Mouse (Mus musculus) limb, embryonic 12.5 days (tissue): Measurements from ENCODE around the gene 9930021J03Rik. TPM values are rescaled to one million over a fixed set of nuclear protein-coding genes. Genes with fewer than 3 reads are reported as not detected.

Source experiments
- ATAC-seq: fragments of 200-750 bp; cut with Nextera tagmentation; 2 replicates; pipeline ENCODE4 v1.8.0; 2017; ENCODE audit warnings: low read depth, moderate TSS enrichment; ENCODE audit not compliant: insufficient number of reproducible peaks, insufficient read depth, low FRiP score, low TSS enrichment
- H3K27ac ChIP-seq: fragments of 300-500 bp; sonication (generic); 2 replicates; pipeline ENCODE4 v1.5.1; 2016; ENCODE audit warnings: mild to moderate bottlenecking, moderate library complexity
- H3K27me3 ChIP-seq: fragments of 300-500 bp; sonication (generic); 2 replicates; pipeline ENCODE4 v1.6.1; 2016; ENCODE audit warnings: mild to moderate bottlenecking, moderate library complexity
- H3K36me3 ChIP-seq: fragments of 300-500 bp; sonication (generic); 2 replicates; pipeline ENCODE4 v1.6.1; 2016; ENCODE audit warnings: mild to moderate bottlenecking, moderate library complexity
- H3K4me1 ChIP-seq: fragments of 300-500 bp; sonication (generic); replicated peaks from 2 replicates; pipeline ENCODE4 v1.6.1; 2016
- H3K4me2 ChIP-seq: fragments of 300-500 bp; sonication (generic); 2 replicates; pipeline ENCODE4 v1.6.1; 2016; ENCODE audit warnings: mild to moderate bottlenecking, moderate library complexity
- H3K4me3 ChIP-seq: fragments of 300-500 bp; sonication (generic); replicated peaks from 2 replicates; pipeline ENCODE4 v1.5.1; 2016; ENCODE audit warnings: mild to moderate bottlenecking
- H3K9ac ChIP-seq: fragments of 300-500 bp; sonication (generic); replicated peaks from 2 replicates; pipeline ENCODE4 v1.6.1; 2016; ENCODE audit warnings: mild to moderate bottlenecking, moderate library complexity
- H3K9me3 ChIP-seq: fragments of 300-500 bp; sonication (generic); 2 replicates; pipeline ENCODE4 v1.6.1; 2016; ENCODE audit warnings: mild to moderate bottlenecking, moderate library complexity
- WGBS: fragments of 180-500 bp; shearing (Covaris S2); methylation state at CpG from one replicate; pipeline ENCODE4 v1.1.7; 2016; 5-methylcytosine and 5-hydroxymethylcytosine counted together
- polyA plus RNA-seq: library from polyadenylated mRNA; unstranded; fragments of >200 nt; fragmentation: Nextera tagmentation; extraction: Ambion mirVana; gene quantifications from 2 replicates; pipeline ENCODE4 v1.2.1, GENCODE M21; 2016

The 9930021J03Rik gene
- polyA plus RNA-seq, 1 experiment from 2014 or later = 6.9 TPM

DNA sequence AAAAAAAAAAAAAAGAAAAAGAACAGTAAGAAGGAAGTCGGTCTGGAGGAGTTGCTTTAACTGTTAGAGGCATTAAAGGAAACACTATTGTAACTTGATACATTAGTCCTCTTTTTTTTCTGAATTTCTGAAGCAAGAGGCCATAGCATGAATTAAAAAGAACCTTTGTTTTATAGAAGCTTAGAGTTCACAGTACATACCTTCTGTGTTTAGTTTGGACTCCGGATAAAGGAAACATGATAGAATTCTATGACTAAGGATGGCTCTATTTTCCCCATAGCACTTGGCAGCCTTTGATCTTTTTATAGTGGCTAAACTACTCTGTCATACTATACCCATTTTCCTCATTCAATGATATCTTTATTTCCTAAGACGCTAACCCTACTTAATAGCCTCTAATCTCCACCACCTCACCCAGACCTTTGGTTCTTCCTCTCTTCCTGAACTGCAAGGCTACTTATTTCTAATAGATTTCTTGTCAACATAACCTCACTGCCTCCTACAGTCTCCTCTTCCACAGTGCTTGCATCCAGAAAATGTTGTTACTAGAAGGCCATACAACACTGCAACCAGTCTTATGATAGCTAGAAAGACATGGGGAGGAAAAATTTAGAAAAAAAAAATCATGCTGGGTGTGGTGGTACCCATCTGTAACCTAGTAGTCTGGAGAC is 29.7 kb upstream of the 9930021J03Rik start:
- H3K27me3 ChIP-seq = no peaks in the 10 kb centered on the region
- H3K4me1 ChIP-seq = no peaks in the 10 kb centered on the region; the same call in 1 of the 2 replicates
- no peak overlapping the region for H3K9ac ChIP-seq
- 55% methylated on average over 3 of the region's 3 CpGs for WGBS
- H3K9me3 ChIP-seq = no peaks in the 10 kb centered on the region
- ATAC-seq = no peak
- no peaks in the 10 kb centered on the region for H3K36me3 ChIP-seq
- no peak overlapping the region for H3K27ac ChIP-seq
- H3K4me2 ChIP-seq = no peak overlapping the region
- no peak overlapping the region for H3K4me3 ChIP-seq

DNA sequence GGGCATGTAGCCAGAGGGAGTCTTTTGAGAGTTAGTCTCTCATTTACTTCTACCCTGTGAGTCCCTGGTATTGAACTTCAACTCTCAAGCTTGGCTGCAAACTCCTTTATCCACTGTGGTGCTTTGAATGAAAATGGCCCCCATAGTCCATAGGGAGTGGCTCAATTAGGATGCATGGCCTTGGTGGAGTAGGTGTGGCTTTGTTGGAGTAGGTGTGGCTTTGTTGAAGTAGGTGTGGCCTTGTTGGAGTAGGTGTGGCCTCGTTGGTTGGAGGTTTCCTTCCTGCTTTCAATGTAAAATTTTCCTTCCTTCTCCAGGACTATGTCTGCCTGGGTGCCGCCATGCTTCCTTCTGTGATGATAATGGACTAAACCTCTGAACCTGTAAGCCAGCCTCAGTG is 25.1 kb upstream of the 9930021J03Rik start:
- WGBS = 77% methylated on average over 2 of the region's 2 CpGs
- Histone ChIP-seq H3K4me3 (no peak overlapping the region), H3K9ac (no peak overlapping the region)

DNA sequence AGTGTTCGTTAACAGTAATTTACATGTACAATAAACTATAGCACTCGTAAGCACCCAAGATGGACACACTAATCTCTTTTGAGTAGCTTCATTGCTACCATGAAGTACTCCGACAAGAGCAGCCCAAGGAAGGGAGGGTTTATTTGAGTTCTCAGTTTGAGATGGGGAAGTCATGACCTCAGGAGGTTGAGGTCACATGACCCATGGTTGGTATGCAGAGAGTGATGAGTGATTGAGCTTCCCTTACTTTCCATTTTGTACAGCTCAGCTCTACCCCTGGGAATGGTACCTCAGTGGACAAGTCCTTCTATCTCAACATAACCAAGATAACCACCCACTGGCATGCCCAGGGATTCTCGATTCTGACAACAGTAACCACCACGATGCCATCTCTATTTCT is 22.8 kb upstream of the 9930021J03Rik start:
- H3K27ac ChIP-seq = no peak overlapping the region
- no peak overlapping the region for H3K4me2 ChIP-seq
- no peak overlapping the region for H3K4me3 ChIP-seq
- WGBS = 84% methylated on average over 5 of the region's 5 CpGs
- ATAC-seq = no peak
- no peak overlapping the region for H3K9ac ChIP-seq
- no peaks in the 10 kb centered on the region for H3K36me3 ChIP-seq
- H3K9me3 ChIP-seq = no peaks in the 10 kb centered on the region
- H3K27me3 ChIP-seq = no peaks in the 10 kb centered on the region
- no peaks in the 10 kb centered on the region for H3K4me1 ChIP-seq

More for the DNA sequence above, 25.1 kb upstream of the 9930021J03Rik start:
- H3K27me3 ChIP-seq = no peaks in the 10 kb centered on the region
- no peak overlapping the region for H3K27ac ChIP-seq
- H3K4me1 ChIP-seq = no peaks in the 10 kb centered on the region; the same call in 1 of the 2 replicates
- H3K4me2 ChIP-seq = no peak overlapping the region
- no peaks in the 10 kb centered on the region for H3K36me3 ChIP-seq
- H3K9me3 ChIP-seq = no peaks in the 10 kb centered on the region
- ATAC-seq = no peak

DNA sequence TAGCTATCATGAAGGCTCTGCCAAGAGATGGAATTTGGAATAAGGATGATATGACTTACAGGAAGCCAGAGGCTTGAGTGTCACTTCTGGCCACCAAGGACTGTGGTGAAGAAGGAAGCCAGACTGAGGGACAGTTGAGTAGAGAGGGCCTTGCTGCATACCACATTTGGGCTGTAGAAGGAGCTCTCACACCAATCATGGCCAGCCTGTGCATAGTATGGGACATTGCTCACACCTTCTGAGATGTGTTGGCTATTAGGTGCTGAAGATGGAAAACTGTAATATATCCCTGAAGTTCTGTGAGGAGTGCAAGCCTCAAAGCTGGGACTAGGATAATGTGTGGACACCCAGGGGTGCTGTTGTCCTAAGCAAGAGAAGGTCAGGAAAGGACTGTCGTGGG is 20.9 kb upstream of the 9930021J03Rik start:
- Histone ChIP-seq H3K9me3 (no peaks in the 10 kb centered on the region), H3K27ac (no peak overlapping the region), H3K9ac (no peak overlapping the region), H3K4me3 (no peak overlapping the region), H3K36me3 (no peaks in the 10 kb centered on the region), H3K27me3 (no peaks in the 10 kb centered on the region), H3K4me1 (no peaks in the 10 kb centered on the region), H3K4me2 (no peak overlapping the region)
- no peak for ATAC-seq
- WGBS = 84% methylated on average over 1 of the region's 1 CpGs

DNA sequence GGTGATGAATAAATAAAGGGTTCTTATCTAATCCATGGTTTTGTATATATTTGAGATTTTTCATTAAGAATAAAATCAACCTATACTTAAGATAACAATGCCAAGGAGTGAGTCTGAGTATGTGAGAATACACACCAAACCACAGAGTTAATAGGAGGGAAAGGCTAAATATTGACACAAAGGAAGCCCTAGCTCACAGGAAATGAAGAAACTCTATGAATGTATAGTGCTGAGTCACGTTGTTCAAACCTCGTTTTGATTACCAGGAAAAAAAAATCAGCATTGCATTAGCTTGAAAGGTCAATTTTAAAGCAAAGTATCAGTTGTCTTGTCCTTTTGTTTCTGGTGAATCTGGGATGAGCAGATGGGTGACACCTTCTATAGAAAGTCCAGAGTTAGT is 19.2 kb upstream of the 9930021J03Rik start:
- Histone ChIP-seq H3K27me3 (no peaks in the 10 kb centered on the region), H3K9me3 (no peaks in the 10 kb centered on the region), H3K4me2 (no peak overlapping the region), H3K36me3 (no peaks in the 10 kb centered on the region), H3K9ac (no peak overlapping the region), H3K4me3 (no peak overlapping the region), H3K4me1 (no peaks in the 10 kb centered on the region), H3K27ac (no peak overlapping the region)
- WGBS = 67% methylated on average over 2 of the region's 2 CpGs
- no peak for ATAC-seq

DNA sequence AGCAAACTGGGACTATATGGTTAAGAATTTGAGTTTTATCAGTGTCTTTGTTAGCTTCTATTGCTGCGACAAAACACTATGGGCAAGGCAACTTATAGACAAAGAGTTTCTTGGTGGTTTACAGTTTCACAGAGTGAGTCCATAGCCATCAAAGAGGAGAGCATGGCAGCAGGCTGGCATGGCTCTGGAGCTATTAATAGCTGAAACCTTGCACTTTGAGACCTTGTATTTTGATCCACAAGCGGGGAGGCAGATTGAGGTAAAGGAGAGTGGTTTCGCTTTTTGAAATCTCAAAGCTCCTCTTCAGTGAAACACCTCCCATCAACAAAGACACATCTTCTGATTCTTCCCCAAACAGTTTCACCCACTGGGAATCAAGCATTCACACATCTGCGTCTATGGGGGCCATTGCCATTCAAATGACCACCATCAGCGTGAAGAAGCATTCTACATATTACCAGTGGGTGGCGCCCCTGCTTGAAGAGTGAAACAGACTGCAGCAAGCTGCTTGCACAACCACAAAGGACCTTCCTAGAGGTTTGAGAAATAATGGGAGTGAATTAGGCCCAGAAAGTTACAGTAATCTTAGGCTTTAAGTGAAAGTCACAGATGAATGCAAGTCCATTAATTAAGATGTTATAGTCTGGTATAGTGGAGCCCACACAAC is 18.4 kb upstream of the 9930021J03Rik start:
- no peak for ATAC-seq
- Histone ChIP-seq H3K4me1 (no peaks in the 10 kb centered on the region), H3K4me2 (no peak overlapping the region), H3K36me3 (no peaks in the 10 kb centered on the region), H3K27me3 (no peaks in the 10 kb centered on the region), H3K27ac (no peak overlapping the region), H3K9me3 (no peaks in the 10 kb centered on the region), H3K9ac (no peak overlapping the region), H3K4me3 (no peak overlapping the region)
- WGBS = 50% methylated on average over 6 of the region's 6 CpGs

DNA sequence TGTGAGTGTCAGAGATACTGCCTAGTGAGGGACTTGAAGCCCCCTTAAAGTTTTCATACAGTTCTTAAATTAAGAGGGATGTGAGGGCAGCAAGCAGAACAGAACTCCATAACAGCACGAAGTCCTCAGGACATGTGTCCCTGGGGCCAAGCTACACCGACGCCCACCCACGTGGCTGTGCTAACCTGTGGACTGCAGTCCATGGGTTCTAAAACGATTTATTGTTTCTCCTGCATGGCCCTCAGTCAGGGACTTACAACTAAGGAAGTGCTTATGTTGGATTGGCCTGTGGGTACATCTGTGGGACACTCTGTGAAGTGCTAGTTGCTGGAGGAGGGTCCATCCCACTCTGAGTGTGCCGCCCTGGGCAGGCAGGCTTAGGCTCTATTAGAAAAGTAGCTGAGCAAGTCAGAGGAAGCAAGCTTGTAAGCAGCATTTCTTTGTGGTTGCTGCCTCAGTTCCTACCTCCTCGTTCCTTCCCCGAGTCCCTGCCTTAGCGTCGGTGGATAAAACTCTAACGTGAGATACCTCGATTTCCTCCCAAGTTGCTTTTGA is 17.7 kb upstream of the 9930021J03Rik start:
- Histone ChIP-seq H3K4me1 (no peaks in the 10 kb centered on the region), H3K4me3 (no peak overlapping the region), H3K36me3 (no peaks in the 10 kb centered on the region), H3K9me3 (no peaks in the 10 kb centered on the region), H3K4me2 (no peak overlapping the region), H3K27me3 (no peaks in the 10 kb centered on the region), H3K27ac (no peak overlapping the region), H3K9ac (no peak overlapping the region)
- no peak for ATAC-seq
- 58% methylated on average over 12 of the region's 12 CpGs for WGBS

DNA sequence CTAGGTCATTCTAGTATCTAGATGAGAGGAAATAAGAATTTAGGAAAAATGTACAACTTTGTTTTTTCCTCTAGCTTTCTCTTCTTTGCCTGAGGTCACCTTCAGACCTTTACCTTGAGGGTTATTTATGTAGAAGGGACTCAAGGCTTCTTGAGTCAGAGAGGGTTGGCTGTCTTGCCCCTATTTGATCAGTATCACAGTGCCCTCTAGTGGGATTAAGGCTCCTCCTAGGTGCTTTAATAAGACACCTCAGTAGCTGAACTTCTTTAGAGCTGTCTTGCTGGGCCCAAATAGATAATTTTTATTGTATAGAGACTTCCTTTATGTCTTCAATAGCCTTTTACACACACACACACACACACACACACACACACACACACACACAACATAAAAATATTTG is 15.2 kb upstream of the 9930021J03Rik start:
- no peaks in the 10 kb centered on the region for H3K36me3 ChIP-seq

DNA sequence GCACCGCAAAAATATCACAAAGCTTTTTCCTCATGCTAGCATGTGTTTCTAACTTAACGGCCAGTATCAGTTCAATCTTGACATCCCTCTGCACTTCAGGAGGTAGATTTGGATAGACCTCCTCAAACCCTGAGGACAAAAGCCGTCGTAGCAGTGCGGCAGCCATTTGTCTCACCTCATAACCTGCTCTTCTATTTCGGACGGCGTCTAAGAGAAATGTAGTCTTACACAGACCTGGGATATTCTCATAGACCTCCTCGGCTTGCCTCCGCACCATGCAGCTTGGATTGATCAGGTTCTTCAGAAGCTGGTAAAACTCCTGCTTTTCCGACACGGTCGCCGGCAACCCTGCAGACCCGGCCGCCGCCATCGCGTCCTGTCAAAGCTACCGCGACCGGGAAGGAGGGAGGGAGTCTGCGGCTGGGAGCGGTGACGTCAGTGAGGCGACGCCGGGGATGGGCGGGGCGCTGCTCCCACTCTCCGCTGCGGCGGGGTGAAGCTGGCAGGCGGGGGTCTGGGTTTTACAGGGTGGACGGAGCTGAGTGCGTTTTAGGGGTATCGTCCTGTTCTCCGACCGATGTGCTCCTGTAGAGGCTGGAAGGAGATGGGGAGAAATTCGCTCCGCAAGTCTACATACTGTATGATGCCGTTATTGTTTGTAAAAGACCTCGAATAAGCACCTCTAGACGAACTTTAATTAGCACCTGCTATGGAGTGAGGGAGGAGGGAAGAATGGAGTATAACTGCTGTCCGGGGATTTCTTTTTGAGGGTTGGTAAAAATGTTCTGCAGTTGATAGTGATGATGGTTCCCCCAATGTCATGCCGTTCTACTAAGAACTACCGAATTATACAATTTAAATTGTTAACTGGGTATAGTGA is 7.0 kb upstream of the 9930021J03Rik start, which contains the start of gene Ranbp6:
Ranbp6 (minus strand) TSS at position 394 of the 880 bp plus-strand sequence.
- H3K27ac ChIP-seq = peak within 1 kb of the TSS; percentile 41; the same call in 1 of the 2 replicates
- WGBS = 1% methylated on average over 47 of the region's 47 CpGs
- ATAC-seq = peak; percentile 89
- peaks cover 10% of the 10 kb centered on the region for H3K4me1 ChIP-seq
- peak within 1 kb of the TSS; percentile 68 for H3K9ac ChIP-seq
- no peaks in the 10 kb centered on the region for H3K27me3 ChIP-seq
- H3K9me3 ChIP-seq = no peaks in the 10 kb centered on the region
- peak within 1 kb of the TSS; percentile 73 for H3K4me2 ChIP-seq
- peak within 1 kb of the TSS; percentile 74 for H3K4me3 ChIP-seq
- H3K36me3 ChIP-seq = peaks cover 31% of the 10 kb centered on the region

More for the DNA sequence above, 15.2 kb upstream of the 9930021J03Rik start:
- no peak for ATAC-seq
- Histone ChIP-seq H3K9me3 (no peaks in the 10 kb centered on the region), H3K4me1 (no peaks in the 10 kb centered on the region), H3K27ac (no peak overlapping the region), H3K4me2 (no peak overlapping the region), H3K4me3 (no peak overlapping the region), H3K27me3 (no peaks in the 10 kb centered on the region), H3K9ac (no peak overlapping the region)

DNA sequence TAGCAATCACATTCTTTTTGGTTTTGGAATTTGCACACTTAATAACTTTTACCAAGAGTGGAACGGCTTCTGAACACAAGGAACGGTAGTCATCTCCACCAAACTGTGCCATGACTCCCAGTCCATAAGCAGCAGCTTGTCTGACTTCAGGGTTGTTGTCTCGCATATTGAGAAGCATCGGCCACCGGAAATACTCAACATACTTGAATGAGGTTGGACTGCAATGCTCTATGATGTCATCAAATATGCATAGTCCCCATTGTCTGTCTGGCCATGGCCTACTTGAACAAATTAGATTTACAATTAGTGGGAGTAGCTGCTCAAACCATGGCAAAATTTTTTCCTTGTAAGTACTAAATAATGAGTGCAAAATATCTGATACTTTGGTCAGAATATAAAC is 4.2 kb upstream of the 9930021J03Rik start:
- no peak overlapping the region for H3K4me3 ChIP-seq
- peaks cover 10% of the 10 kb centered on the region for H3K4me1 ChIP-seq
- no peaks in the 10 kb centered on the region for H3K9me3 ChIP-seq
- ATAC-seq = no peak
- H3K36me3 ChIP-seq = peaks cover 31% of the 10 kb centered on the region
- no peak overlapping the region for H3K9ac ChIP-seq
- no peaks in the 10 kb centered on the region for H3K27me3 ChIP-seq
- 96% methylated on average over 5 of the region's 5 CpGs for WGBS
- no peak overlapping the region for H3K4me2 ChIP-seq
- H3K27ac ChIP-seq = no peak overlapping the region
